Mouse (Mus musculus) right cerebral cortex, postnatal 10 days (tissue): ENCODE data around the gene Amz1.
A peak's percentile ranks its signal among the peaks of the same experiment; 100 is the strongest.

ENCODE experiments used
- DNase-seq, 2 experiments: peaks; one replicate each; pipeline ENCODE4 v3.0.0; 2021; ENCODE audit warnings: low spot score in 2 of 2

Gene Amz1

GRCm38 (mm10) chr5:140723822-140724221 lies at the start of gene Amz1:
Gene Amz1, plus strand, starts transcription at chr5:140724127.
- DNase-seq, result peak; percentile 90 to 93

- DNase-seq, result no peak
Observed at GRCm38 (mm10) chr5:140675079-140675478, 48.8 kb upstream of the Amz1 start.

GRCm38 (mm10) chr5:140675640-140676039 lies 48.3 kb upstream of the Amz1 start:
- DNase-seq, result no peak

GRCm38 (mm10) chr5:140677137-140677536 lies 46.8 kb upstream of the Amz1 start:
- no peak for DNase-seq

- DNase-seq, result no peak
Observed at GRCm38 (mm10) chr5:140680051-140680450, 43.9 kb upstream of the Amz1 start.

GRCm38 (mm10) chr5:140680950-140681349 lies 43.0 kb upstream of the Amz1 start:
- DNase-seq, result no peak

- no peak for DNase-seq
Observed at GRCm38 (mm10) chr5:140682113-140682512, 41.8 kb upstream of the Amz1 start.

- DNase-seq, result peak in 1 of 2 experiments; percentile 69
Observed at GRCm38 (mm10) chr5:140684343-140685148, 39.4 kb upstream of the Amz1 start.

- no peak for DNase-seq
Observed at GRCm38 (mm10) chr5:140688434-140688833, 35.5 kb upstream of the Amz1 start.

GRCm38 (mm10) chr5:140695987-140696386 lies 27.9 kb upstream of the Amz1 start:
- no peak for DNase-seq

- DNase-seq, result no peak
Observed at GRCm38 (mm10) chr5:140699776-140700175, 24.2 kb upstream of the Amz1 start.

GRCm38 (mm10) chr5:140701661-140702060 lies 22.3 kb upstream of the Amz1 start:
- peak in 1 of 2 experiments; percentile 50 for DNase-seq

- DNase-seq, result peak; percentile 97
Observed at GRCm38 (mm10) chr5:140702103-140702513, 21.8 kb upstream of the Amz1 start, which contains the start of gene Iqce. Gene Iqce, minus strand, starts transcription at chr5:140702378.

GRCm38 (mm10) chr5:140702618-140703175 lies 21.2 kb upstream of the Amz1 start:
- no peak for DNase-seq

GRCm38 (mm10) chr5:140703480-140704377 lies 20.2 kb upstream of the Amz1 start:
- DNase-seq, result no peak

- peak; percentile 100 for DNase-seq
Observed at GRCm38 (mm10) chr5:140704378-140705251, 19.3 kb upstream of the Amz1 start, which contains the start of gene Brat1. Gene Brat1, plus strand, starts transcription at chr5:140705011.

GRCm38 (mm10) chr5:140705501-140706171 lies 18.3 kb upstream of the Amz1 start:
- DNase-seq, result no peak

GRCm38 (mm10) chr5:140710315-140710714 lies 13.6 kb upstream of the Amz1 start:
- no peak for DNase-seq

GRCm38 (mm10) chr5:140711040-140711439 lies 12.9 kb upstream of the Amz1 start:
- no peak for DNase-seq

GRCm38 (mm10) chr5:140720773-140721172 lies 3.2 kb upstream of the Amz1 start:
- no peak for DNase-seq

GRCm38 (mm10) chr5:140722121-140722520 lies 1.8 kb upstream of the Amz1 start:
- DNase-seq, result no peak
